Mouse (Mus musculus) lung, postnatal 0 days (tissue): ENCODE results near the gene Wwc2.

ENCODE experiments used
- CTCF ChIP-seq: IDR thresholded peaks from 2 replicates; pipeline ENCODE4 v1.5.1; 2016; ENCODE audit warnings: antibody characterized with exemption, mild to moderate bottlenecking
- EP300 ChIP-seq: IDR thresholded peaks from 2 replicates; pipeline ENCODE4 v1.6.1; 2016; ENCODE audit warnings: antibody characterized with exemption, mild to moderate bottlenecking, control low read depth

DNA sequence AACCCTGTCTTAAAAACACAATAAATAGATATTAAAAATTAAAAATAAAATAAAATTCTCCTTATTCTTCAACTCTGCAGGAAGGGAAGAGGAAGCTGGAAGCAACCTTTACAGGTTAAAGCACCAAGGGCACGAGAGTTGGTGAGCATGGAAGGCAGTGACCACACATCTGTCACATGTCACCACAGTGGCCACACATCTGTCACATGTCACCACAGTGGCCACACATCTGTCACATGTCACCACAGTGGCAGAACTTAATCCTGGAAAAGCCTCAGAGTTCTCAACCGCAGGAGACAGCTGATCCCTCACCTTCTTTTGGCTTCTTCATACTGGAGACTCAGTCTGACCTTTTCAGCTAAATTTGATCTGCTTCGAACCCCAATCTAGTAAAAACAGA lies 112.2 kb downstream of the Wwc2 start:
- TF ChIP-seq CTCF = no peak
- TF ChIP-seq EP300 = no peak
